Mouse (Mus musculus): ENCODE data around the gene Calml4.
A peak's percentile ranks its signal among the peaks of the same experiment; 100 is the strongest.
"Not testable (repeated sequence)": the region's sequence is repeated elsewhere in the genome, so short reads cannot be mapped to it uniquely, and the experiment has no call there.

Calml4 gene

GRCm38 (mm10) chr9:62857719-62858261, at the start of gene Calml4:
TSS of gene Calml4 (plus strand) at chr9:62858080.
- no peak for DNase-seq (ENCODE audit: low read depth)

GRCm38 (mm10) chr9:62810095-62810494, 47.8 kb upstream of the Calml4 start:
- DNase-seq (ENCODE audit: low read depth): no peak

GRCm38 (mm10) chr9:62810543-62811515, 47.1 kb upstream of the Calml4 start:
- peak; percentile 70 for DNase-seq (ENCODE audit: low read depth)

- DNase-seq (ENCODE audit: low read depth): peak; percentile 89
These were observed 46.3 kb upstream of the Calml4 start, which contains the start of gene Fem1b for GRCm38 (mm10) chr9:62811516-62812121. TSS of gene Fem1b (minus strand) at chr9:62811934.

- DNase-seq (ENCODE audit: low read depth): peak; percentile 31
These were observed 45.4 kb upstream of the Calml4 start for GRCm38 (mm10) chr9:62812216-62813049.

- no peak for DNase-seq (ENCODE audit: low read depth)
These were observed 43.1 kb upstream of the Calml4 start for GRCm38 (mm10) chr9:62814751-62815150.

- DNase-seq (ENCODE audit: low read depth): no peak
These were observed 41.4 kb upstream of the Calml4 start for GRCm38 (mm10) chr9:62816323-62817098.

GRCm38 (mm10) chr9:62817099-62817571, 40.7 kb upstream of the Calml4 start:
- no peak for DNase-seq (ENCODE audit: low read depth)

- DNase-seq (ENCODE audit: low read depth): no peak
These were observed 39.9 kb upstream of the Calml4 start for GRCm38 (mm10) chr9:62817828-62818614.

GRCm38 (mm10) chr9:62819494-62819893, 38.4 kb upstream of the Calml4 start:
- no peak for DNase-seq (ENCODE audit: low read depth)

GRCm38 (mm10) chr9:62819910-62820309, 38.0 kb upstream of the Calml4 start:
- DNase-seq (ENCODE audit: low read depth): not testable (repeated sequence)

- DNase-seq (ENCODE audit: low read depth): no peak
These were observed 37.1 kb upstream of the Calml4 start for GRCm38 (mm10) chr9:62820829-62821228.

GRCm38 (mm10) chr9:62821811-62822210, 36.1 kb upstream of the Calml4 start:
- no peak for DNase-seq (ENCODE audit: low read depth)

GRCm38 (mm10) chr9:62825791-62826393, 32.0 kb upstream of the Calml4 start:
- no peak for DNase-seq (ENCODE audit: low read depth)

GRCm38 (mm10) chr9:62826456-62826855, 31.4 kb upstream of the Calml4 start:
- DNase-seq (ENCODE audit: low read depth): no peak

- DNase-seq (ENCODE audit: low read depth): peak; percentile 61
These were observed 29.8 kb upstream of the Calml4 start for GRCm38 (mm10) chr9:62827939-62828652.

GRCm38 (mm10) chr9:62828662-62829086, 29.2 kb upstream of the Calml4 start:
- DNase-seq (ENCODE audit: low read depth): peak; percentile 91

GRCm38 (mm10) chr9:62829877-62830276, 28.0 kb upstream of the Calml4 start:
- DNase-seq (ENCODE audit: low read depth): no peak

GRCm38 (mm10) chr9:62834906-62835305, 23.0 kb upstream of the Calml4 start:
- DNase-seq (ENCODE audit: low read depth): no peak
